Mouse (Mus musculus) ES-E14 (cell line): ENCODE data around the gene Adamtsl3.

Source experiments
- CHD2 ChIP-seq: IDR thresholded peaks from 2 replicates; pipeline ENCODE4 v1.6.1; 2014; ENCODE audit warnings: mild to moderate bottlenecking, low read depth, low read length, inconsistent platforms
- HCFC1 ChIP-seq: IDR thresholded peaks from 2 replicates; pipeline ENCODE4 v1.6.1; 2012; ENCODE audit warnings: low read length, inconsistent platforms, borderline replicate concordance; ENCODE audit not compliant: insufficient read depth
- MAFK ChIP-seq: IDR thresholded peaks from 2 replicates; pipeline ENCODE4 v1.6.1; 2014; ENCODE audit warnings: mild to moderate bottlenecking, low read depth, low read length, inconsistent platforms; ENCODE audit not compliant: insufficient read depth
- ZC3H11A ChIP-seq: IDR thresholded peaks from 2 replicates; pipeline ENCODE4 v1.6.1; 2012; ENCODE audit warnings: low read depth, mild to moderate bottlenecking, inconsistent platforms, low read length, borderline replicate concordance
- ZNF384 ChIP-seq: IDR thresholded peaks from 2 replicates; pipeline ENCODE4 v1.6.1; 2012; ENCODE audit warnings: low read depth, low read length, inconsistent platforms

GRCm38 (mm10) chr7:82431572-82431971 lies 96.1 kb downstream of the Adamtsl3 start:
- TF ChIP-seq HCFC1 (no peak), ZC3H11A (no peak), MAFK (no peak), ZNF384 (no peak), CHD2 (no peak)
